Comparison of ENCODE assay signal across 9 mouse cellular contexts in genomic region chr13:99900965-99901364, GRCm38 (mm10). TPM values are rescaled to one million over a fixed set of nuclear protein-coding genes. Genes with fewer than 3 reads are reported as not detected.
DNase-seq lines count a peak whose midpoint lies in the region; ATAC-seq and TF ChIP-seq lines count a peak whose summit lies in the region.
"Had no signal": no experiment of that assay in that cellular context is flagged by ENCODE, and none has a peak within 500 bp of the region (broad histone marks: within the 10 kb centered on the region; RNA-seq: fewer than 3 reads in every experiment).

Gene Cartpt (minus strand): TSS chr13:99901091.

- no peak for TF ChIP-seq CTCF in cortical plate, adult 2 months (IDR thresholded peaks at IDR 0.05; ENCODE audit: extremely low read depth, insufficient read depth, low read length)

- H3K27me3 ChIP-seq in heart, embryonic 13.5 days (replicated peaks) = peaks cover 61% of the 10 kb centered on the region
- H3K27me3 ChIP-seq in hindbrain, embryonic 12.5 days = peaks cover 44% of the 10 kb centered on the region
- peaks cover 26% of the 10 kb centered on the region for H3K27me3 ChIP-seq in midbrain, embryonic 11.5 days (ENCODE audit: control insufficient read depth, insufficient read depth, low read length)

- H3K4me3 ChIP-seq in heart, embryonic 13.5 days = peak within 1 kb of the TSS; percentile 33
- H3K4me3 ChIP-seq in cortical plate, adult 2 months (ENCODE audit: insufficient read depth, low read length) = peak within 1 kb of the TSS; percentile 29
- H3K4me3 ChIP-seq in hindbrain, embryonic 12.5 days = peak within 1 kb of the TSS; percentile 39
- H3K4me3 ChIP-seq in midbrain, embryonic 11.5 days (ENCODE audit: low read depth, low read length) = peak within 1 kb of the TSS; percentile 33
- H3K4me3 ChIP-seq: erythroblast, embryonic 14.5 days had no signal

- ATAC-seq in heart, embryonic 13.5 days (ENCODE audit: extremely low read depth, insufficient number of reproducible peaks, low FRiP score, low TSS enrichment) = no peak
- no peak for ATAC-seq in hindbrain, embryonic 12.5 days (ENCODE audit: low FRiP score)
- ATAC-seq in midbrain, embryonic 11.5 days (ENCODE audit: low FRiP score) = no peak

- H3K4me1 ChIP-seq in heart, embryonic 13.5 days = peaks cover 8% of the 10 kb centered on the region
- no peaks in the 10 kb centered on the region for H3K4me1 ChIP-seq in cortical plate, adult 2 months (ENCODE audit: control insufficient read depth, insufficient read depth, low read length)
- peaks cover 11% of the 10 kb centered on the region; the same call in 1 of the 2 replicates for H3K4me1 ChIP-seq in hindbrain, embryonic 12.5 days
- H3K4me1 ChIP-seq in midbrain, embryonic 11.5 days (ENCODE audit: control insufficient read depth, insufficient read depth, low read length) = no peaks in the 10 kb centered on the region

- H3K9ac ChIP-seq in heart, embryonic 13.5 days = no peak within 1 kb of the TSS
- peak within 1 kb of the TSS; percentile 5 for H3K9ac ChIP-seq in hindbrain, embryonic 12.5 days
- H3K9ac ChIP-seq in midbrain, embryonic 11.5 days (ENCODE audit: low read length) = peak within 1 kb of the TSS; percentile 2

- no peaks in the 10 kb centered on the region for H3K36me3 ChIP-seq in heart, embryonic 13.5 days
- H3K36me3 ChIP-seq in hindbrain, embryonic 12.5 days = no peaks in the 10 kb centered on the region
- H3K36me3 ChIP-seq in midbrain, embryonic 11.5 days (ENCODE audit: control insufficient read depth, insufficient read depth, low read length) = no peaks in the 10 kb centered on the region

- WGBS in heart, embryonic 13.5 days = 50% methylated on average over 9 of the region's 9 CpGs
- WGBS in hindbrain, embryonic 12.5 days = 45% methylated on average over 9 of the region's 9 CpGs
- 41% methylated on average over 9 of the region's 9 CpGs for WGBS in midbrain, embryonic 11.5 days

- DNase-seq in heart, adult 8-10 months (ENCODE audit: low spot score) = no peak
- DNase-seq in midbrain, embryonic 11.5 days (ENCODE audit: low spot score, missing footprints) = peak; percentile 88
- DNase-seq in ovary, adult 18-20 months (ENCODE audit: low spot score) = no peak
- no peak for DNase-seq in embryo, embryonic 10.5 days (ENCODE audit: low spot score)
- DNase-seq in Muller cell, postnatal 12 days (ENCODE audit: inconsistent ontology term) = no peak

- no peaks in the 10 kb centered on the region for H3K9me3 ChIP-seq in heart, embryonic 13.5 days
- H3K9me3 ChIP-seq in hindbrain, embryonic 12.5 days (replicated peaks) = no peaks in the 10 kb centered on the region
- no peaks in the 10 kb centered on the region for H3K9me3 ChIP-seq in midbrain, embryonic 11.5 days (ENCODE audit: control insufficient read depth, low read length)

- no peak for TF ChIP-seq POLR2A in cortical plate, adult 2 months (IDR thresholded peaks at IDR 0.05; ENCODE audit: extremely low read depth, insufficient read depth, low read length)

- peak within 1 kb of the TSS; percentile 51 for H3K4me2 ChIP-seq in heart, embryonic 13.5 days
- H3K4me2 ChIP-seq in hindbrain, embryonic 12.5 days (replicated peaks) = peak within 1 kb of the TSS; percentile 69
- peak within 1 kb of the TSS; percentile 46 for H3K4me2 ChIP-seq in midbrain, embryonic 11.5 days

- H3K27ac ChIP-seq in heart, embryonic 13.5 days (replicated peaks) = no peak within 1 kb of the TSS
- H3K27ac ChIP-seq in cortical plate, adult 2 months (ENCODE audit: insufficient read depth, low read length) = no peak within 1 kb of the TSS
- H3K27ac ChIP-seq in hindbrain, embryonic 12.5 days = no peak within 1 kb of the TSS
- no peak within 1 kb of the TSS for H3K27ac ChIP-seq in midbrain, embryonic 11.5 days (ENCODE audit: low read depth, low read length)

RNA-seq across cellular contexts. Expression of gene Cartpt, which starts in this region (rescaled TPM):
- 0.19 and 0.52 TPM in 2 replicates for polyA plus RNA-seq in heart, embryonic 13.5 days (2015; fragmentation: Nextera tagmentation; extraction: Ambion mirVana)
- total RNA-seq in heart, adult 8-10 months (2022) = not detected
- polyA plus RNA-seq in cortical plate, adult 2 months (2012; rRNA removed) = 10.3 and 14.4 TPM in 2 replicates
- 13.3 and 15.9 TPM in 2 replicates for polyA plus RNA-seq in hindbrain, embryonic 12.5 days (2016; fragmentation: Nextera tagmentation; extraction: Ambion mirVana)
- polyA plus RNA-seq in midbrain, embryonic 11.5 days (2014; fragmentation: Nextera tagmentation; extraction: Ambion mirVana) = 36.2 and 39.3 TPM in 2 replicates
- polyA plus RNA-seq: erythroblast, embryonic 14.5 days had no signal
